Mouse (Mus musculus) lung, adult 2 months (tissue): ENCODE results near the gene Txnrd1.

ENCODE experiments used
- CTCF ChIP-seq: fragments of 200-500 bp; IDR thresholded peaks from 2 replicates; pipeline ENCODE4 v1.5.1; 2011; ENCODE audit warnings: mild to moderate bottlenecking, low read length, control low read depth; ENCODE audit not compliant: insufficient read depth
- POLR2A ChIP-seq: fragments of 200-500 bp; IDR thresholded peaks from 2 replicates; pipeline ENCODE4 v1.6.1; 2011; ENCODE audit warnings: low read depth, mild to moderate bottlenecking, control low read depth, low read length, borderline replicate concordance; ENCODE audit errors: extremely low read depth

- TF ChIP-seq POLR2A, result no peak
- TF ChIP-seq CTCF, result no peak
These were observed 42.0 kb upstream of the Txnrd1 start for GRCm38 (mm10) chr10:82791713-82792112.
